In genomic region chr11:98766346-98766745, GRCm38 (mm10) we compare ENCODE assay signal across 7 mouse cellular contexts. TPM values are rescaled to one million over a fixed set of nuclear protein-coding genes. Genes with fewer than 3 reads are reported as not detected.
DNase-seq lines count a peak whose midpoint lies in the region; ATAC-seq and TF ChIP-seq lines count a peak whose summit lies in the region.

No protein-coding gene starts in this region.

- peaks cover 3% of the 10 kb centered on the region for H3K79me2 ChIP-seq in myocyte (ENCODE audit: control insufficient read depth, insufficient read depth)

- WGBS in forebrain, embryonic 15.5 days: 60% methylated on average over 2 of the region's 2 CpGs
- 17% methylated on average over 2 of the region's 2 CpGs for WGBS in heart, postnatal 0 days

- peaks cover 58% of the 10 kb centered on the region for H3K4me1 ChIP-seq in forebrain, embryonic 15.5 days
- peaks cover 55% of the 10 kb centered on the region for H3K4me1 ChIP-seq in heart, postnatal 0 days (ENCODE audit: control insufficient read depth, insufficient read depth)

- H3K36me3 ChIP-seq in forebrain, embryonic 15.5 days: peaks cover 74% of the 10 kb centered on the region
- H3K36me3 ChIP-seq in heart, postnatal 0 days (replicated peaks; ENCODE audit: control insufficient read depth, insufficient read depth, low read length): peaks cover 70% of the 10 kb centered on the region
- H3K36me3 ChIP-seq in myocyte (ENCODE audit: control insufficient read depth, insufficient read depth): peaks cover 31% of the 10 kb centered on the region

- no peaks in the 10 kb centered on the region for H3K9me3 ChIP-seq in forebrain, embryonic 15.5 days
- no peaks in the 10 kb centered on the region for H3K9me3 ChIP-seq in heart, postnatal 0 days (replicated peaks; ENCODE audit: control insufficient read depth, low read length)

- no peak for DNase-seq in layer of hippocampus, adult 2 months (ENCODE audit: low spot score in 2 of 2)
- no peak for DNase-seq in layer of hippocampus, postnatal 36 days
- DNase-seq in heart, postnatal 0 days (ENCODE audit: low spot score): no peak
- no peak for DNase-seq in adrenal gland, adult 8-10 months
- DNase-seq in layer of hippocampus, adult 11-12 months (ENCODE audit: low spot score): no peak

- no peak overlapping the region; the same call in 1 of the 2 replicates for H3K9ac ChIP-seq in forebrain, embryonic 15.5 days (replicated peaks)
- no peak overlapping the region for H3K9ac ChIP-seq in heart, postnatal 0 days (replicated peaks; ENCODE audit: low read depth, low read length)

- no peaks in the 10 kb centered on the region for H3K27me3 ChIP-seq in forebrain, embryonic 15.5 days
- no peaks in the 10 kb centered on the region for H3K27me3 ChIP-seq in heart, postnatal 0 days (ENCODE audit: control insufficient read depth, insufficient read depth, low read length)
- no peaks in the 10 kb centered on the region for H3K27me3 ChIP-seq in myocyte (ENCODE audit: control insufficient read depth, insufficient read depth, insufficient read length)

- no peak for TF ChIP-seq CTCF in layer of hippocampus, adult 2 months (conservative IDR thresholded peaks at IDR 0.05)
- TF ChIP-seq CTCF in heart, postnatal 0 days (IDR thresholded peaks at IDR 0.05; ENCODE audit: low read depth): no peak

- H3K4me2 ChIP-seq in forebrain, embryonic 15.5 days (replicated peaks): no peak overlapping the region
- H3K4me2 ChIP-seq in heart, postnatal 0 days (ENCODE audit: low read depth, low read length): no peak overlapping the region
- H3K4me2 ChIP-seq in myocyte (ENCODE audit: low read depth): no peak overlapping the region

- no peak for TF ChIP-seq POLR2A in myocyte (IDR thresholded peaks at IDR 0.05; ENCODE audit: insufficient read length, low read depth)

- H3K4me3 ChIP-seq in layer of hippocampus, adult 2 months: no peak overlapping the region
- H3K4me3 ChIP-seq in forebrain, embryonic 15.5 days: no peak overlapping the region
- no peak overlapping the region for H3K4me3 ChIP-seq in heart, postnatal 0 days (ENCODE audit: low read depth, low read length)
- no peak overlapping the region for H3K4me3 ChIP-seq in myocyte

- ATAC-seq in forebrain, embryonic 15.5 days (replicated peaks): no peak
- no peak for ATAC-seq in heart, postnatal 0 days (ENCODE audit: insufficient read depth, low read depth)

- peak overlapping the region; percentile 73 for H3K27ac ChIP-seq in layer of hippocampus, adult 2 months
- peak overlapping the region; percentile 81 for H3K27ac ChIP-seq in forebrain, embryonic 15.5 days (replicated peaks)
- H3K27ac ChIP-seq in heart, postnatal 0 days (ENCODE audit: low read depth): peak overlapping the region; percentile 93; the same call in 1 of the 2 replicates

- H3ac ChIP-seq in myocyte (ENCODE audit: control insufficient read depth, insufficient read length): no peak overlapping the region

- TF ChIP-seq EP300 in heart, postnatal 0 days (IDR thresholded peaks at IDR 0.05; ENCODE audit: low read depth): no peak

TF ChIP-seq in myocyte, 11 proteins besides CTCF, POLR2A, EP300 and RAD21:
- TF ChIP-seq POLR2AphosphoS2 (IDR thresholded peaks at IDR 0.05; ENCODE audit: insufficient read length, low read depth) (peak; percentile 72), REST (IDR thresholded peaks at IDR 0.05; ENCODE audit: insufficient read depth, insufficient read length) (no peak), MAX (IDR thresholded peaks at IDR 0.05; ENCODE audit: low read depth) (no peak)

RNA-seq across cellular contexts. Expression of gene Nr1d1, which starts 8.8 kb away (rescaled TPM):
- 10 to 100 TPM; 93.2 to 94.0 TPM for total RNA-seq in layer of hippocampus, adult 2 months (2021)
- 10 to 100 TPM; 59.1 to 78.4 TPM for total RNA-seq in layer of hippocampus, postnatal 36 days (2021)
- 3.6 TPM in 2 replicates for polyA plus RNA-seq in forebrain, embryonic 15.5 days (2015; fragmentation: Nextera tagmentation; extraction: Ambion mirVana)
- total RNA-seq in heart, postnatal 0 days (2014; rRNA removed; ENCODE audit: low replicate concordance): 21.0 and 24.3 TPM in 2 replicates
- polyA plus RNA-seq in heart, postnatal 0 days (2015; fragmentation: Nextera tagmentation; extraction: Ambion mirVana): 10.2 and 10.7 TPM in 2 replicates
- polyA plus RNA-seq in myocyte (2012; fragmentation: generic; extraction: Trizol): 49.1 TPM
- 100 to 1,000 TPM; 140 to 286 (median 201) TPM for total RNA-seq in adrenal gland, adult 8-10 months (2022)

RNA-seq across cellular contexts. Expression of gene Thra, which starts 25.9 kb away (rescaled TPM):
- total RNA-seq in layer of hippocampus, adult 2 months (2021): 1,000 to 10,000 TPM in 1 of 2 experiments, 100 to 1,000 TPM in 1; 996 to 1,082 TPM
- total RNA-seq in layer of hippocampus, postnatal 36 days (2021): 100 to 1,000 TPM; 956 to 985 TPM
- polyA plus RNA-seq in forebrain, embryonic 15.5 days (2015; fragmentation: Nextera tagmentation; extraction: Ambion mirVana): 164 and 166 TPM in 2 replicates
- 188 and 234 TPM in 2 replicates for total RNA-seq in heart, postnatal 0 days (2014; rRNA removed; ENCODE audit: low replicate concordance)
- 40.8 and 44.0 TPM in 2 replicates for polyA plus RNA-seq in heart, postnatal 0 days (2015; fragmentation: Nextera tagmentation; extraction: Ambion mirVana)
- 68.9 TPM for polyA plus RNA-seq in myocyte (2012; fragmentation: generic; extraction: Trizol)
- 100 to 1,000 TPM in 1 of 4 experiments, 10 to 100 TPM in 3; 67.1 to 111 (median 82.9) TPM for total RNA-seq in adrenal gland, adult 8-10 months (2022)

RNA-seq across cellular contexts. Expression of gene Msl1, which starts 29.0 kb away (rescaled TPM):
- total RNA-seq in layer of hippocampus, adult 2 months (2021): 100 to 1,000 TPM; 168 to 178 TPM
- 100 to 1,000 TPM; 185 to 187 TPM for total RNA-seq in layer of hippocampus, postnatal 36 days (2021)
- 30.2 and 31.7 TPM in 2 replicates for polyA plus RNA-seq in forebrain, embryonic 15.5 days (2015; fragmentation: Nextera tagmentation; extraction: Ambion mirVana)
- total RNA-seq in heart, postnatal 0 days (2014; rRNA removed; ENCODE audit: low replicate concordance): 47.4 and 54.6 TPM in 2 replicates
- polyA plus RNA-seq in heart, postnatal 0 days (2015; fragmentation: Nextera tagmentation; extraction: Ambion mirVana): 11.3 and 12.6 TPM in 2 replicates
- polyA plus RNA-seq in myocyte (2012; fragmentation: generic; extraction: Trizol): 35.6 TPM
- total RNA-seq in adrenal gland, adult 8-10 months (2022): 10 to 100 TPM; 93.5 to 98.5 (median 93.7) TPM

RNA-seq across cellular contexts. Expression of gene Med24, which starts 37.1 kb away (rescaled TPM):
- 100 to 1,000 TPM; 146 to 148 TPM for total RNA-seq in layer of hippocampus, adult 2 months (2021)
- total RNA-seq in layer of hippocampus, postnatal 36 days (2021): 100 to 1,000 TPM; 127 to 140 TPM
- 85.1 and 93.6 TPM in 2 replicates for polyA plus RNA-seq in forebrain, embryonic 15.5 days (2015; fragmentation: Nextera tagmentation; extraction: Ambion mirVana)
- 39.9 and 48.0 TPM in 2 replicates for total RNA-seq in heart, postnatal 0 days (2014; rRNA removed; ENCODE audit: low replicate concordance)
- 21.9 and 23.3 TPM in 2 replicates for polyA plus RNA-seq in heart, postnatal 0 days (2015; fragmentation: Nextera tagmentation; extraction: Ambion mirVana)
- 32.5 TPM for polyA plus RNA-seq in myocyte (2012; fragmentation: generic; extraction: Trizol)
- 10 to 100 TPM; 47.7 to 63.3 (median 55.7) TPM for total RNA-seq in adrenal gland, adult 8-10 months (2022)

RNA-seq across cellular contexts. Expression of gene Casc3, which starts 38.4 kb away (rescaled TPM):
- 10 to 100 TPM; 61.0 to 62.1 TPM for total RNA-seq in layer of hippocampus, adult 2 months (2021)
- total RNA-seq in layer of hippocampus, postnatal 36 days (2021): 10 to 100 TPM; 52.2 to 61.2 TPM
- 53.5 and 53.9 TPM in 2 replicates for polyA plus RNA-seq in forebrain, embryonic 15.5 days (2015; fragmentation: Nextera tagmentation; extraction: Ambion mirVana)
- 6.8 and 9.7 TPM in 2 replicates for total RNA-seq in heart, postnatal 0 days (2014; rRNA removed; ENCODE audit: low replicate concordance)
- polyA plus RNA-seq in heart, postnatal 0 days (2015; fragmentation: Nextera tagmentation; extraction: Ambion mirVana): 11.6 and 11.9 TPM in 2 replicates
- 22.1 TPM for polyA plus RNA-seq in myocyte (2012; fragmentation: generic; extraction: Trizol)
- total RNA-seq in adrenal gland, adult 8-10 months (2022): 10 to 100 TPM; 34.3 to 47.2 (median 41.6) TPM
